Mouse (Mus musculus) forebrain, embryonic 11.5 days (tissue): ENCODE measurements around the gene Slc28a2. TPM values are rescaled to one million over a fixed set of nuclear protein-coding genes. Genes with fewer than 3 reads are reported as not detected.
"Not testable (repeated sequence)": the region's sequence is repeated elsewhere in the genome, so short reads cannot be mapped to it uniquely, and the experiment has no call there.

Source experiments
- ATAC-seq: fragments of 200-750 bp; cut with Nextera tagmentation; replicated peaks from 2 replicates; pipeline ENCODE4 v1.8.0; 2017; ENCODE audit warnings: moderate TSS enrichment; ENCODE audit not compliant: low FRiP score
- DNase-seq: peaks from one replicate; pipeline ENCODE4 v3.0.0-alpha.2; 2017; ENCODE audit warnings: low spot score
- H3K27ac ChIP-seq: fragments of 300-500 bp; sonication (generic); 2 replicates; pipeline ENCODE4 v1.5.1; 2014; ENCODE audit warnings: low read depth, low read length
- H3K27me3 ChIP-seq: fragments of 300-500 bp; sonication (generic); 2 replicates; pipeline ENCODE4 v1.6.1; 2014; ENCODE audit warnings: mild to moderate bottlenecking, low read length, mixed read lengths; ENCODE audit not compliant: control insufficient read depth, insufficient read depth
- H3K36me3 ChIP-seq: fragments of 300-500 bp; sonication (generic); 2 replicates; pipeline ENCODE4 v1.6.1; 2014; ENCODE audit warnings: mild to moderate bottlenecking, low read length, moderate library complexity, mixed read lengths; ENCODE audit not compliant: control insufficient read depth, insufficient read depth
- H3K4me1 ChIP-seq: fragments of 300-500 bp; sonication (generic); replicated peaks from 2 replicates; pipeline ENCODE4 v1.6.1; 2014; ENCODE audit warnings: low read length, mixed read lengths; ENCODE audit not compliant: control insufficient read depth, insufficient read depth
- H3K4me2 ChIP-seq: fragments of 300-500 bp; sonication (generic); 2 replicates; pipeline ENCODE4 v1.6.1; 2014; ENCODE audit warnings: low read depth, mild to moderate bottlenecking, low read length, moderate library complexity, mixed read lengths; ENCODE audit not compliant: severe bottlenecking
- H3K4me3 ChIP-seq: fragments of 300-500 bp; sonication (generic); 2 replicates; pipeline ENCODE4 v1.5.1; 2014; ENCODE audit warnings: low read depth, low read length
- H3K9ac ChIP-seq: fragments of 300-500 bp; sonication (generic); 2 replicates; pipeline ENCODE4 v1.6.1; 2014; ENCODE audit warnings: low read length
- H3K9me3 ChIP-seq: fragments of 300-500 bp; sonication (generic); 2 replicates; pipeline ENCODE4 v1.6.1; 2016; ENCODE audit warnings: low read length, mixed read lengths; ENCODE audit not compliant: control insufficient read depth
- WGBS: fragments of 180-500 bp; shearing (Covaris S2); extraction: QIAGEN DNeasy Blood & Tissue Kit; methylation state at CpG from one replicate; pipeline ENCODE4 v1.1.7; 2014; 5-methylcytosine and 5-hydroxymethylcytosine counted together
- polyA plus RNA-seq: library from polyadenylated mRNA; unstranded; fragments of >200 nt; fragmentation: Nextera tagmentation; extraction: Ambion mirVana; gene quantifications from 2 replicates; pipeline ENCODE4 v1.2.1, GENCODE M21; 2014

Slc28a2 gene
- polyA plus RNA-seq, 1 experiment from 2014 or later, result not detected

DNA sequence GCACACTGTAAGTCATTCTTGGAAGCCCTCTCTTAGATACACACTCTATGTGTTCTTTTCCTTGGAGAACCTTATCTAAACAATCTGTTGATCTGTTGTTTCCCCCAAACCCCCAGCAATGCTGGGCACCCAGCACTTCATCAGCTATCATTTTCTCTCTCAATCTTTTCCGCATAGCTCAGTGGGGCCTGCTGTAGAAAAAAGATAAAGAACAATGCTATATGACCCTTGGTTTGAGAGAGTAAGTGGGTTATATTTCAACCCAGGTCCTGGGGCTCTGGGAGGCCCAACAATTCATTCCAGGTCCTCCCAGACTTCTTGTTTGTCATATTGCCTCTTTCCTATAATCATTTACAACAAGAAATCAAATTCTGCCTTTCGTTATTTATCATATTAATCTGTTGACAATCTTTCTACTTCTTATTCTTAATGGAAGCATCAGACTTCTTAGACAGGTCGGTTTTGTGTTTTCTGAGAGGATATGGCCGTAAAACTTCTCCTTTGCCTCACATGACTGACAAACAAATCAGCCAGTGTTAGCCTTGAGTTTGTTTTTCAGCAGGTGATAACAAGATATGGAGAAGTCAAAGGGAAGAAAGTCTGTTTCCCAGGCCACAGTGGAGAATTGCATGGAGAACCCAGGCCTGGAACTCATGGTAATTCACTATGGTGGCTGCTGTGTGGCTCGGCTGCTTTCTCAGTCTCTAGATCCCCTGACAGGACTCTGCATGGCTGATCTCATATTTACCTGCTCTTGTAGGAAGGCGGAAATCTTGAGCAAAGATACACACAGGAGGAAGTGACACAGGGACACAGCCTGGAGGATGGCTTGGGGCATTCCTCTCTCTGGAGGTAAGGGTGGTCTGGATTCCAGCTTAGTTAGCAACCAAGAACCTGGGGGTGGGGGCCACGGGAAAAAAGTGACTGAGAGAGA, 15.0 kb downstream of the Slc28a2 start:
- Histone ChIP-seq H3K36me3 (no peaks in the 10 kb centered on the region), H3K9ac (no peak overlapping the region), H3K4me2 (no peak overlapping the region), H3K4me1 (no peaks in the 10 kb centered on the region), H3K4me3 (no peak overlapping the region), H3K27me3 (no peaks in the 10 kb centered on the region), H3K9me3 (no peaks in the 10 kb centered on the region), H3K27ac (no peak overlapping the region)
- WGBS, result 85% methylated on average over 7 of the region's 7 CpGs
- ATAC-seq, result no peak
- DNase-seq, result no peak

DNA sequence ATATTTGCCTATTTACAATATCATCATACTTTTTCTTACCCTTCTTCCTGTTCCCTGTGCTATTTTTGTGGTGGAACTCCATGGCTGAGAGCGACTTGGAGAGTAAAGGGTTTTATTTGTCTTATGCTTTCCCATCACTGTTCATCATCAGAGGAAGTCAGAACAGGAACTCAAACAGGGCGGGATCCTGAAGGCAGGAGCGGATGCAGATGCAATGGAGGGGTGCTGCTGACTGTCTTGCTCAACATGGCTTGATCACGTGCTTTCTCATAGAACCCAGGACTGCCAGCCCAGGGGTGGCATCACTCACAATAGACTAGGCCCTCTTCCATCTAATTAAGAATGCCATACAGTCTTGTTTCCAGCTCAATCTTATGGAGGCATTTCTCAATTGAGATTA, 24.1 kb downstream of the Slc28a2 start:
- 85% methylated on average over 4 of the region's 4 CpGs for WGBS
- H3K36me3 ChIP-seq, result no peaks in the 10 kb centered on the region
- no peak overlapping the region for H3K4me2 ChIP-seq
- H3K9ac ChIP-seq, result no peak overlapping the region
- H3K9me3 ChIP-seq, result no peaks in the 10 kb centered on the region
- no peaks in the 10 kb centered on the region for H3K27me3 ChIP-seq
- no peak overlapping the region for H3K4me3 ChIP-seq
- DNase-seq (no peak), ATAC-seq (no peak)
- no peaks in the 10 kb centered on the region for H3K4me1 ChIP-seq
- H3K27ac ChIP-seq, result no peak overlapping the region

DNA sequence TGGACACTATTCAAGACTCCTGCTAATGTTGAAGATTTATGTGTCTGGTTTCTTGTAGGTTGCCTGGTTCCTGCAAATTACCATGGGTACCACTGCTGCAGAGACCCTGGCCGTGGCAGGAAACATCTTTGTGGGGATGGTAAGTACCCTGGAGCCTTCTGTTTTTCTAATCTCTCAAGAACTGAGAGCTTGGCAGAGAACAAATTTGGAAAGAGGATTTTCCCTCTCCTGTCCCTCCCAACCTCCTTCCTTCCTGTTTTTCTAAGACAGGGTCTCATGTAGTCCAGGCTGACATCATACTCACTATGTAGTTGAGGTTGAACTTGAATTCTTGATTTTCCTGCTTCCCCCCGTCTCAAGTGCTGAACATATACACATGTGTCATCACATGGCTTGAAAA, 26.1 kb downstream of the Slc28a2 start:
- DNase-seq (no peak), ATAC-seq (no peak)
- no peak overlapping the region for H3K4me2 ChIP-seq
- H3K4me1 ChIP-seq, result no peaks in the 10 kb centered on the region
- H3K4me3 ChIP-seq, result no peak overlapping the region
- no peaks in the 10 kb centered on the region for H3K27me3 ChIP-seq
- no peaks in the 10 kb centered on the region for H3K36me3 ChIP-seq
- H3K27ac ChIP-seq, result no peak overlapping the region
- 81% methylated on average over 2 of the region's 2 CpGs for WGBS
- no peak overlapping the region for H3K9ac ChIP-seq
- no peaks in the 10 kb centered on the region for H3K9me3 ChIP-seq

DNA sequence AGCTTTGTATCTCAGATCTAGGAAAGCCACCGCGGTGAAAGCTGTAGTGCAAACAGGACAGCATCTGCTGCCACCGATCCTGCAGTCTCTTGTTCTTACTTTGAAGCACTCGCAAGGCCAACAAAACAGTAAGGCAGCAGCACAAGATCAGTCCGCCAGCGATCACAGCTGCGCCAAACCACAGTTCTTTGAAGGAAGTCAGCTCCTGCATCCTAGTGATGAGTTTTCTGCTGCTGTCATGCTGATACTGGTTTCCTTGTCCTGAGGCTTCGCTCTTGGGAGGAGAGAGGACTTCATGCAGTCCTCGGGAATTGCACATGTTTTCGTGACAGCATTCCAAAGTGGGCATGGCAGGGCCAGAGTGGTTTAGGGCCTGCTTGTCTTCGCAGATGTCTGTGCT, 40.6 kb downstream of the Slc28a2 start:
- no peaks in the 10 kb centered on the region for H3K27me3 ChIP-seq
- 35% methylated on average over 11 of the region's 11 CpGs for WGBS
- peak overlapping the region; percentile 52 for H3K9ac ChIP-seq
- H3K9me3 ChIP-seq, result no peaks in the 10 kb centered on the region
- peak overlapping the region; percentile 85 for H3K4me2 ChIP-seq
- H3K4me1 ChIP-seq, result no peaks in the 10 kb centered on the region; the same call in 1 of the 2 replicates
- H3K36me3 ChIP-seq, result no peaks in the 10 kb centered on the region
- H3K4me3 ChIP-seq, result peak overlapping the region; percentile 50
- no peak overlapping the region for H3K27ac ChIP-seq
- peak; percentile 49 for DNase-seq
- no peak for ATAC-seq

DNA sequence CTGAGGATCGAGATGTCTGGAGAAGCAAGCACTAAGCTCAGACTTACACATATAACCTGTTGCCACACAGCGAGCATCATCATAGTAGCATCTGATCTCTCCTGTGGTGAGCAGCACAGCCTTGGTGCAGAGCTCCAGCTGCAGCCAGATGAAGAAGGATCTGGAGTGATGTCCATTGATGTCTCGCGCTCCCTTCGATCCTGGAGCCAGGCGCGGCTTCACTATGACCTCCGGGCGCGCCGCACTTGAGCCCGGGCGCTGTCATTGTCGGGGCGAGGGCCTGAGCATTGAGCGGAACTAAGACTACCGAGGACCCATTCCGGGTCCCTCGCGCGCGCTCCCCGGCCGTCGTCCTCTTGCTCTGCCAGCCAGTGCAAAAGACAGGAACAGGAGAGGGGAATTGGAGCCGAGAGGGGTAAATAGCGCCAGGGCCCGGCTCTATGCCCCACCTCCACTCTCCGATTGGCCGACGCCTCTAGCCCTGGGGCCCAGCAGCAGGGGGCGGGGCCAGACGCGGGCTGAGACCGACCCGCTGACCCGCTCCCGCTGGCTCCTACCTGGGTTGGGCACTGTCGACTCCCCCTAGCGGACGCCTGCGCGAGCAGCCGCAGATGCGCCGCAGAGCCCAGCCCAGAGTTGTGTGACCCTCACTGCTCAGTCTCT, 41.2 kb downstream of the Slc28a2 start:
- H3K27ac ChIP-seq, result no peak overlapping the region
- ATAC-seq, result peak; percentile 100

DNA sequence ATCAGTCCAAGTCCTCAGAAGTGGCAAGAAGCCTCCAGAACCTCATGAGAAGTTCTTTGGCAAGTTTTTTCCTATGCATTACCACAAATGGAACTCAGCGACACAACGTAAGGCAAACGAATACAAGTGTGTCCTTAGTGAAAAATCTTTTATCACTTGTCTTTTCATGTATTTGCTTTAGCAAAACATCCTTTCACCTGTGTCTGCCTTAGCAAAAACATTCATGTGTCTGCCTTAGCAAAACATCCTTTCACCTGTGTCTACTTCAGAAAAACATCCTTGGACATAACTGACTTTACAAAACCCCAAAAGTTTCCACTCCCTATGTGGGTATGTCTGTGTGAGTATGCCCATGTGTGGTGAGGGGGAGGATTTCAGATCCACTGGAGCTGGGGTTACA, 42.9 kb downstream of the Slc28a2 start:
- Histone ChIP-seq H3K27me3 (no peaks in the 10 kb centered on the region), H3K9me3 (no peaks in the 10 kb centered on the region), H3K36me3 (no peaks in the 10 kb centered on the region), H3K27ac (no peak overlapping the region), H3K4me3 (no peak overlapping the region), H3K4me2 (no peak overlapping the region), H3K9ac (no peak overlapping the region), H3K4me1 (no peaks in the 10 kb centered on the region; the same call in 1 of the 2 replicates)
- 93% methylated on average over 3 of the region's 3 CpGs for WGBS
- DNase-seq, result no peak
- ATAC-seq, result no peak

More for the DNA sequence above, 41.2 kb downstream of the Slc28a2 start:
- Histone ChIP-seq H3K36me3 (no peaks in the 10 kb centered on the region), H3K27me3 (no peaks in the 10 kb centered on the region), H3K9ac (peak overlapping the region; percentile 52), H3K4me3 (peak overlapping the region; percentile 50), H3K4me1 (no peaks in the 10 kb centered on the region; the same call in 1 of the 2 replicates), H3K4me2 (peak overlapping the region; percentile 85), H3K9me3 (no peaks in the 10 kb centered on the region)
- 2% methylated on average over 46 of the region's 46 CpGs for WGBS
- peak; percentile 98 for DNase-seq

DNA sequence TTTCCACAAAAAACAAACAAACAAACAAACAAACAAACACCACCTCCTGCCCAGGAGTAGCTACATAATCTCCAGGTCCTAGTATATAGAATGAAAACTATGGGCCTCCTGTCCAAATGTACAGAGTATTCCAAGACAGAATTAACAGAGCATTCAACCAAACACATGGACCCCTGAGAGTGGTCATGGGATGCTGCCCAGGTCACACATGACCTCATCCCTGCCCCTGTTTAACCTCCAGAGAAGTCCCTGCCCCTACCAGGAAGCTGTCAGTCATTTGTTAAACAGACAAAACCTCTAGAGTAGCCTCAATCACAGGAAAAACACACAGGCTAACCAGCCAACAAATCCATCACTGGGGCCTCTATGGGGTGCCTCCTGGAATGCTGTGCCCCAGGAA, 50.3 kb downstream of the Slc28a2 start:
- ATAC-seq, result no peak
- Histone ChIP-seq H3K27me3 (no peaks in the 10 kb centered on the region), H3K4me1 (no peaks in the 10 kb centered on the region), H3K4me2 (no peak overlapping the region), H3K36me3 (no peaks in the 10 kb centered on the region), H3K9ac (no peak overlapping the region), H3K9me3 (no peaks in the 10 kb centered on the region), H3K27ac (no peak overlapping the region), H3K4me3 (no peak overlapping the region)
- DNase-seq, result no peak

DNA sequence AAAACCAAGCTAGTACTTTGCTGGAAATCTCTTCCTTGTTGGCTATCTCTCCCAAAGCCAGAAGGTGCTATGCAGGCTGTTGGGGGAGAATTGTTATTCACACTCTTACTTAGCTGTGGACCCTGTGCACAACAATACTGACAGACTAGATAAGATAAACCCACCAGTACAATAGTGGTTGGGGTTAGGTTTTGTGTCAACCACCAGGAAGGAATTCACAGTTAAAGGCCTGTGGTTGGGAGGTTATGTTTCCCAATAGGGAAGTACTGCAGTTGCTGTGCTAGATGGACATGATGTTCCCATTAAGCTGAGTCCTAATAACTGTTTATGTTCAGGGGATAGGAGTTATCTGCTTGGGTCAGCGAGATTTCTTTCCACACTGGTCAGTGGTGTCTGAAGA, 57.5 kb downstream of the Slc28a2 start:
- not testable (repeated sequence) for DNase-seq, H3K4me1 ChIP-seq, H3K27ac ChIP-seq, H3K9ac ChIP-seq, H3K36me3 ChIP-seq, H3K27me3 ChIP-seq, H3K9me3 ChIP-seq, H3K4me3 ChIP-seq, ATAC-seq, H3K4me2 ChIP-seq
- WGBS, result 83% methylated on average over 1 of the region's 1 CpGs
